Mouse (Mus musculus) frontal cortex, postnatal 36 days (tissue): ENCODE measurements around the gene Kctd5.
"Not testable (repeated sequence)": the region's sequence is repeated elsewhere in the genome, so short reads cannot be mapped to it uniquely, and the experiment has no call there.

Source experiments
- DNase-seq, 2 experiments: peaks; one replicate each; pipeline ENCODE4 v3.0.0; 2022; ENCODE audit warnings: low spot score in 2 of 2

Kctd5 gene

GRCm38 (mm10) chr17:24072919-24073696, at the start of gene Kctd5:
Gene Kctd5, minus strand, starts transcription at chr17:24073485.
- DNase-seq = peak; percentile 95 to 96

GRCm38 (mm10) chr17:24119446-24119845, 46.2 kb upstream of the Kctd5 start:
- no peak for DNase-seq

GRCm38 (mm10) chr17:24113031-24113430, 39.7 kb upstream of the Kctd5 start:
- peak in 1 of 2 experiments; percentile 34 for DNase-seq

- DNase-seq = no peak
These were observed 38.0 kb upstream of the Kctd5 start for GRCm38 (mm10) chr17:24111256-24111655.

- DNase-seq = peak; percentile 50 to 53
These were observed 35.6 kb upstream of the Kctd5 start for GRCm38 (mm10) chr17:24108896-24109295.

GRCm38 (mm10) chr17:24105111-24105510, 31.8 kb upstream of the Kctd5 start:
- no peak for DNase-seq

GRCm38 (mm10) chr17:24098354-24098753, 25.1 kb upstream of the Kctd5 start:
- DNase-seq = no peak

- no peak for DNase-seq
These were observed 17.3 kb upstream of the Kctd5 start for GRCm38 (mm10) chr17:24090575-24090974.

GRCm38 (mm10) chr17:24086399-24086798, 13.1 kb upstream of the Kctd5 start:
- not testable (repeated sequence) for DNase-seq

GRCm38 (mm10) chr17:24084593-24084992, 11.3 kb upstream of the Kctd5 start:
- no peak for DNase-seq

- no peak for DNase-seq
These were observed 3.8 kb upstream of the Kctd5 start for GRCm38 (mm10) chr17:24077101-24077500.

GRCm38 (mm10) chr17:24069531-24069930, 3.8 kb downstream of the Kctd5 start:
- DNase-seq = no peak

- DNase-seq = peak; percentile 33 to 44
These were observed 5.0 kb downstream of the Kctd5 start for GRCm38 (mm10) chr17:24068271-24068670.

- no peak for DNase-seq
These were observed 10.7 kb downstream of the Kctd5 start for GRCm38 (mm10) chr17:24062459-24063155.

GRCm38 (mm10) chr17:24057730-24058245, 15.5 kb downstream of the Kctd5 start:
- no peak for DNase-seq

- no peak for DNase-seq
These were observed 16.4 kb downstream of the Kctd5 start for GRCm38 (mm10) chr17:24056636-24057625.

GRCm38 (mm10) chr17:24049008-24049407, 24.3 kb downstream of the Kctd5 start:
- DNase-seq = peak; percentile 41 to 68

- DNase-seq = no peak
These were observed 25.2 kb downstream of the Kctd5 start for GRCm38 (mm10) chr17:24048053-24048452.

- no peak for DNase-seq
These were observed 27.3 kb downstream of the Kctd5 start for GRCm38 (mm10) chr17:24046026-24046425.

- DNase-seq = no peak
These were observed 27.7 kb downstream of the Kctd5 start for GRCm38 (mm10) chr17:24045608-24046007.

- DNase-seq = no peak
These were observed 28.8 kb downstream of the Kctd5 start for GRCm38 (mm10) chr17:24044482-24044881.

GRCm38 (mm10) chr17:24037844-24038243, 35.4 kb downstream of the Kctd5 start, which contains the start of gene Prss27:
Gene Prss27, plus strand, starts transcription at chr17:24038144.
- DNase-seq = no peak
